Mouse (Mus musculus): ENCODE measurements around the gene Gm38392.
"Not testable (repeated sequence)": the region's sequence is repeated elsewhere in the genome, so short reads cannot be mapped to it uniquely, and the experiment has no call there.

Gene Gm38392

GRCm38 (mm10) chr3:88276529-88277143 is 10.4 kb downstream of the Gm38392 start:
- no peak for DNase-seq (ENCODE audit: low read depth, low spot score)

- no peak for DNase-seq (ENCODE audit: low read depth, low spot score)
Measured at GRCm38 (mm10) chr3:88276121-88276520, 10.9 kb downstream of the Gm38392 start.

- no peak for DNase-seq (ENCODE audit: low read depth, low spot score)
Measured at GRCm38 (mm10) chr3:88274002-88274401, 13.0 kb downstream of the Gm38392 start.

- no peak for DNase-seq (ENCODE audit: low read depth, low spot score)
Measured at GRCm38 (mm10) chr3:88271859-88272258, 15.2 kb downstream of the Gm38392 start.

- not testable (repeated sequence) for DNase-seq (ENCODE audit: low read depth, low spot score)
Measured at GRCm38 (mm10) chr3:88271298-88271697, 15.7 kb downstream of the Gm38392 start.

- no peak for DNase-seq (ENCODE audit: low read depth, low spot score)
Measured at GRCm38 (mm10) chr3:88268991-88269390, 18.0 kb downstream of the Gm38392 start.

GRCm38 (mm10) chr3:88268014-88268413 is 19.0 kb downstream of the Gm38392 start:
- DNase-seq (ENCODE audit: low read depth, low spot score): not testable (repeated sequence)

- DNase-seq (ENCODE audit: low read depth, low spot score): no peak
Measured at GRCm38 (mm10) chr3:88262346-88262745, 24.7 kb downstream of the Gm38392 start.

- no peak for DNase-seq (ENCODE audit: low read depth, low spot score)
Measured at GRCm38 (mm10) chr3:88256382-88256781, 30.6 kb downstream of the Gm38392 start.

GRCm38 (mm10) chr3:88255950-88256349 is 31.1 kb downstream of the Gm38392 start:
- no peak for DNase-seq (ENCODE audit: low read depth, low spot score)

GRCm38 (mm10) chr3:88254268-88254926 is 32.6 kb downstream of the Gm38392 start, which contains the start of gene Rhbg:
TSS of gene Rhbg (minus strand) at chr3:88254709.
- no peak for DNase-seq (ENCODE audit: low read depth, low spot score)

GRCm38 (mm10) chr3:88252739-88253138 is 34.3 kb downstream of the Gm38392 start:
- DNase-seq (ENCODE audit: low read depth, low spot score): no peak

- no peak for DNase-seq (ENCODE audit: low read depth, low spot score)
Measured at GRCm38 (mm10) chr3:88248406-88248805, 38.6 kb downstream of the Gm38392 start.

- DNase-seq (ENCODE audit: low read depth, low spot score): no peak
Measured at GRCm38 (mm10) chr3:88247666-88248065, 39.3 kb downstream of the Gm38392 start.

GRCm38 (mm10) chr3:88245811-88246210 is 41.2 kb downstream of the Gm38392 start:
- DNase-seq (ENCODE audit: low read depth, low spot score): no peak

- no peak for DNase-seq (ENCODE audit: low read depth, low spot score)
Measured at GRCm38 (mm10) chr3:88244071-88244470, 42.9 kb downstream of the Gm38392 start.

- no peak for DNase-seq (ENCODE audit: low read depth, low spot score)
Measured at GRCm38 (mm10) chr3:88242531-88242930, 44.5 kb downstream of the Gm38392 start.

- DNase-seq (ENCODE audit: low read depth, low spot score): no peak
Measured at GRCm38 (mm10) chr3:88241045-88241786, 45.8 kb downstream of the Gm38392 start.

- DNase-seq (ENCODE audit: low read depth, low spot score): no peak
Measured at GRCm38 (mm10) chr3:88239446-88239845, 47.6 kb downstream of the Gm38392 start.

GRCm38 (mm10) chr3:88238866-88239391 is 48.1 kb downstream of the Gm38392 start:
- DNase-seq (ENCODE audit: low read depth, low spot score): no peak

- DNase-seq (ENCODE audit: low read depth, low spot score): no peak
Measured at GRCm38 (mm10) chr3:88237556-88238194, 49.3 kb downstream of the Gm38392 start.

GRCm38 (mm10) chr3:88237161-88237555 is 49.9 kb downstream of the Gm38392 start:
- no peak for DNase-seq (ENCODE audit: low read depth, low spot score)

Measured in embryo, embryonic 11.5 days (tissue).